Mouse (Mus musculus): Measurements from ENCODE around the gene 4931400O07Rik. TPM values are rescaled to one million over a fixed set of nuclear protein-coding genes. Genes with fewer than 3 reads are reported as not detected.

4931400O07Rik gene
- total RNA-seq (2015; ENCODE audit: low replicate concordance) = not detected in 2 replicates
- total RNA-seq (2017; ENCODE audit: low replicate concordance) = not detected in 2 replicates

- ATAC-seq (replicated peaks; ENCODE audit: low FRiP score, poor library complexity, severe bottlenecking) = no peak
Observed at GRCm38 (mm10) chrX:62467691-62468090, at the start of gene 4931400O07Rik. Gene 4931400O07Rik, plus strand, starts transcription at chrX:62467991.

Other genes starting within 250 kb of the 4931400O07Rik start
- not detected in 2 replicates for gene 4933402E13Rik, start 184.5 kb upstream of the 4931400O07Rik start, total RNA-seq (2015; ENCODE audit: low replicate concordance)
- gene 4933402E13Rik, start 184.5 kb upstream of the 4931400O07Rik start, total RNA-seq (2017; ENCODE audit: low replicate concordance) = not detected in 2 replicates